Mouse (Mus musculus) brown adipose tissue, adult 24 weeks (tissue): ENCODE results near the gene Mab21l1. TPM values are rescaled to one million over a fixed set of nuclear protein-coding genes. Genes with fewer than 3 reads are reported as not detected.

Experiments used
- H3K27ac ChIP-seq: fragments of 200-500 bp; replicated peaks from 2 replicates; pipeline ENCODE4 v1.5.1; 2012; ENCODE audit warnings: low read depth, mild to moderate bottlenecking, low read length
- H3K4me1 ChIP-seq: fragments of 200-500 bp; 2 replicates; pipeline ENCODE4 v1.6.1; 2012; ENCODE audit warnings: low read length, mixed read lengths; ENCODE audit not compliant: control insufficient read depth, insufficient read depth, insufficient read length
- H3K4me3 ChIP-seq: fragments of 200-500 bp; 2 replicates; pipeline ENCODE4 v1.5.1; 2012; ENCODE audit warnings: low read depth, mild to moderate bottlenecking, low read length, moderate library complexity; ENCODE audit not compliant: insufficient read depth
- polyA plus RNA-seq: library from polyadenylated mRNA; stranded (reverse); fragments of >200 nt; gene quantifications from 2 replicates; pipeline ENCODE4 v1.2.4, GENCODE M21; 2012; ENCODE audit not compliant: missing spikeins, insufficient read depth, insufficient read length

The Mab21l1 gene
- polyA plus RNA-seq, 1 experiment = not detected

DNA sequence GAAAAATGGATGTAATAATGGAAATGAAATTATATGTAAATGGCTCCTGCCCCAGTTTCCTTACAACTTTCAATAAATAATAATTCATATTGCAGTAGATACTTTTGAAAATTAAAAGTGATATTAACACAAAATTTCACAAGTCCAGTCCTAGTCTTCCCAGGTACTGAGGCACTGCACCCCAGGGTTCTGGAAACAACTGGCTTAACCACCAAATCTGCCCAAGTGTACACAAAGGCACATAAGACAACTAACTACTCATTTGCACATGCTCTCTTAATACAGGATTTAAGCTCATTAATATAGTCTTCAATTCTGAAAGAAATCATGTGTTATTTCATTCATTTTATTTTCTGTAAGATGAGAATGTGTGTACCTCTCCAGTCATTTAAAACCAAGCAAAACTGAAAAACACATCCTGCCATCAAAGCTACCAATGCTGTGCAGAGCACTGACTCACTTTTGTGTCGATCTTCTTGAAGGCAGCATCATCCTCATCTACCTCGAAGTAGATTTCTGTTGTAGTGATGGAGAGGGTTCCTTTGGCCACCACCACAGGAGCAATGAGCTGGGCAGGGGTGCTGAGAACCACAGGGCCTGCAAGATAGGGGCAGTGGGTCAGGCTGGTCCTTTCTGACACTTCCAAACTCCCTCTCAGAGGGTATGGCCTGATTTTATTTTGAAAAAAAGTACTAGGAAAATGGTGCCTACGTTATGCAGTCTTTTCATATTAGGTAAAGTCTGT, 3.8 kb downstream of the Mab21l1 start:
- no peaks in the 10 kb centered on the region for H3K4me1 ChIP-seq
- no peak overlapping the region; the same call in 1 of the 2 replicates for H3K4me3 ChIP-seq
- no peak overlapping the region for H3K27ac ChIP-seq

- Histone ChIP-seq H3K27ac (no peak overlapping the region), H3K4me3 (peak overlapping the region; percentile 58), H3K4me1 (no peaks in the 10 kb centered on the region)
These were observed 4.7 kb downstream of the Mab21l1 start for GRCm38 (mm10) chr3:55786835-55787486.

DNA sequence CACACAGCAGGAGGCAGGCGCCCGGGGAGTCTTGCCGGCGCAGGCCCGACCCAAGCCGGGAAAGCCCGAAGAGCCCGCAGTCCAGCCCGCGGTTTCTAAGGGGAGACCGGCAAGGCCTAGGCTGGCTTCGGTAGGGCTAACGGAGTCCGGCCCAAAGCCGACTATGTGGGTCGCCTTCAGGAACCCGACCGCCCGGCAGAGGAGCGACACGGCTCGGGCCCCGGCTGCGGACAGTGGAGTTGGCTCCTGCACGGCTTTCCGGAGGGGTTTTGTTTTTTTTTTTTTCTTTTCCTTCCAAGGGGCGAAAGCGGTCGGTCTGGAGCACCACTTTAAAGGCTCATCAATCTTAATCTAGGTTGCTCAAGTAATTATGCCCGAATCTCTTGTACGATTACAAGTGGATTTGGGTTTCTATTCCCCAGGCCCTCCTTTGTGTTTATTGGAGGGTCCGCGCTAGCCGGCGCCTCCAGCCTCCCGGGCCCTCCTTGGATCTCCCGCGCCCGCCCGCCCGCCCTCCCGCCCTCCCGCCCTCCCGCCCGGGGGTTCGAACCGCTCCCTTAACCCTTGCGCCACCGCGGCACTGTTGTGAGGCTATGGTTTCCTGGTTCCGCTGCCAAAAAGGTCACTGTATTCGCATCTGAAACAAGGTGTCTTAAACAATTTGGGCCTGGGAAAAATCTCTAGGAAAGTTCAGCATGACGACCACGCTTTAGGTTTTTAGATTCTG, 5.3 kb downstream of the Mab21l1 start:
- Histone ChIP-seq H3K4me1 (no peaks in the 10 kb centered on the region), H3K4me3 (peak overlapping the region; percentile 58), H3K27ac (no peak overlapping the region; the same call in 1 of the 2 replicates)

GRCm38 (mm10) chr3:55788214-55788586, 5.9 kb downstream of the Mab21l1 start:
- Histone ChIP-seq H3K27ac (no peak overlapping the region), H3K4me1 (no peaks in the 10 kb centered on the region), H3K4me3 (peak overlapping the region; percentile 58)

DNA sequence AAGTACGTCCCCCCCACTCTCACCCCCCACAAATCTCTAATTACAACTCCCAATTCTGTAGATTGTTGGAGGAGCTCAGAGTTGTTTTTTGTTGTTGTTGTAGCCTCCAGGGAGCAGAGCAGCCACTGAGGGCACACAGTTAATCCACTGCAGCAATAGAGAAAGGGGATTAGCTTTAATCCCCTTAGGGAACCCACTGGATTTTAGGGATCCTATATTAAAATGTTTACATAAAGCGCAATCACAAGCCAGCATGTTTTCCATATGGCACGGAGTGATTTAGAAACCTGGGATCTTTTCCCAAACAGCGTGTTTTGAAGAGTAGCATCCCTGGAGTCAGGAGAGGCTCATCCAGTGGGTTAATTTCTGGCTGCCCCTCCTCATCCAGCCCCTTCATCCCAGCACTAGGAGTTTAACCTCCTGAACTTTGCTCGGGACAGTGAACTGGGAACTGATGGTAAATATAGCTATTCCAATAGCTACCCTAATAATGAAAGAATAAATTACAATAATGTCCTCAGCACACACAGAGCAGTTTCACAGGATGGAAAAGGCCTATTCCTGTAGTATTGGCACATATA, 6.4 kb downstream of the Mab21l1 start:
- no peak overlapping the region for H3K4me3 ChIP-seq
- no peak overlapping the region for H3K27ac ChIP-seq
- H3K4me1 ChIP-seq = peaks cover under 1% of the 10 kb centered on the region; the same call in 1 of the 2 replicates

DNA sequence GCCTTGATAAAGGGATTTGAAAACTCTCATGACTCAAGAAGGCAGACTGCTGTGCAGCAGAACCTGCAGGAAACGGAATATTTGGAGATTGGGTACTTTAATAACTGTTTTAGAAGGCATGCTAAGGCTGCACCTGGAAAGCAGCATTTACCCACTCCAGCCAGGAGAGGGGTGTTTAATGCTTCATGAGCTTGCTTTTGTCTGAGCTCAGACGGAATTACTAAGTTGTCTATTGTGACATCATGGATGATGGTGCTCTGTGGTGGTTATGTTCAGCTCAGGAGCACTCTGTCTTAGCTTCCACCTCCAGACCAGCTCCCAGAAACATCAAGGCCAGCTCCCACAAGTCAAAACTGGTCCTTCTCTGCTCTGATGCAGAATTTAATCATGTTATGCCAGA, 7.5 kb downstream of the Mab21l1 start:
- Histone ChIP-seq H3K27ac (no peak overlapping the region), H3K4me3 (no peak overlapping the region), H3K4me1 (peaks cover 5% of the 10 kb centered on the region)

GRCm38 (mm10) chr3:55790609-55791008, 8.3 kb downstream of the Mab21l1 start:
- H3K4me1 ChIP-seq = peaks cover 5% of the 10 kb centered on the region

GRCm38 (mm10) chr3:55792251-55792650, 9.9 kb downstream of the Mab21l1 start:
- Histone ChIP-seq H3K4me3 (no peak overlapping the region), H3K27ac (no peak overlapping the region)

More at GRCm38 (mm10) chr3:55790609-55791008, 8.3 kb downstream of the Mab21l1 start:
- no peak overlapping the region for H3K27ac ChIP-seq
- no peak overlapping the region for H3K4me3 ChIP-seq

GRCm38 (mm10) chr3:55793842-55794575, 11.7 kb downstream of the Mab21l1 start:
- no peak overlapping the region for H3K27ac ChIP-seq
- no peak overlapping the region for H3K4me3 ChIP-seq
- peaks cover 5% of the 10 kb centered on the region for H3K4me1 ChIP-seq

More at GRCm38 (mm10) chr3:55792251-55792650, 9.9 kb downstream of the Mab21l1 start:
- peaks cover 5% of the 10 kb centered on the region for H3K4me1 ChIP-seq

DNA sequence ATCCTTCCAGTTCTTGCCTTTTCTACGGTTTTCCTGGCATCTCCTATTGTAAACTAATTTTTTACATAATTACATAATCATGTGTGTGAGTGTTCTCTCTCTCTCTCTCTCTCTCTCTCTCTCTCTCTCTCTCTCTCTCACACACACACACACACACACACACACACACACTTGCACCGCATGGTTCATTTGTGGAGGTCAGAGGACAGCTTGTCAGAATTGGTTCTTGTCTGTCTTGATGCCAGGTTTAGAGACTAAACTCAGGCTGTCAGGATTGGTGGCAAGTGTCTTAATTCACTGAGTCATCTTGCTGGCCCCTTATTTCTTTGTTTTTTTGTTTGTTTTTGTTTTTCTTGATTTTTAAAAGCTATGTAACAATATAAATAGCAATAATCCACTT, 12.5 kb downstream of the Mab21l1 start:
- Histone ChIP-seq H3K4me3 (no peak overlapping the region), H3K27ac (no peak overlapping the region), H3K4me1 (peaks cover 5% of the 10 kb centered on the region)

- Histone ChIP-seq H3K27ac (no peak overlapping the region), H3K4me1 (peaks cover 3% of the 10 kb centered on the region)
These were observed 32.8 kb downstream of the Mab21l1 start for GRCm38 (mm10) chr3:55814993-55815625.

DNA sequence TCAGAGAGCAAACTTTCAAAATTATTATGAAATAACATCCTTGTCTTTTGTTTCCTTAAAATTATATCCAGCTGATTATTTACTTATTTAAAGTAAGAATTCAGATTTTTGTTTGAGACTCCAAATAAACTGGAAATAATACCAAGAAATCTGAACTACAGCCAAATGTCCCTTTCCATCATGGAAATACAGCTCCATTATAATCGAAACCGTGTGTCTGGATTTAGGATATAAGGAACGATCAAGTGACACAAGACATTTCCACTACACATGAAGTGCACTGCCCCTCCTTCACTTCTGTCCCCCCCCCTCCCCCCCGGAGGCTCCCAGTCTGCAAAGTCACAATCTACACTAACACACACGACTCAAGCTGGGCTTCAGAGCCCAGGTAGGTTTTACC, 33.8 kb downstream of the Mab21l1 start:
- H3K4me3 ChIP-seq = no peak overlapping the region

More at GRCm38 (mm10) chr3:55814993-55815625, 32.8 kb downstream of the Mab21l1 start:
- H3K4me3 ChIP-seq = no peak overlapping the region

DNA sequence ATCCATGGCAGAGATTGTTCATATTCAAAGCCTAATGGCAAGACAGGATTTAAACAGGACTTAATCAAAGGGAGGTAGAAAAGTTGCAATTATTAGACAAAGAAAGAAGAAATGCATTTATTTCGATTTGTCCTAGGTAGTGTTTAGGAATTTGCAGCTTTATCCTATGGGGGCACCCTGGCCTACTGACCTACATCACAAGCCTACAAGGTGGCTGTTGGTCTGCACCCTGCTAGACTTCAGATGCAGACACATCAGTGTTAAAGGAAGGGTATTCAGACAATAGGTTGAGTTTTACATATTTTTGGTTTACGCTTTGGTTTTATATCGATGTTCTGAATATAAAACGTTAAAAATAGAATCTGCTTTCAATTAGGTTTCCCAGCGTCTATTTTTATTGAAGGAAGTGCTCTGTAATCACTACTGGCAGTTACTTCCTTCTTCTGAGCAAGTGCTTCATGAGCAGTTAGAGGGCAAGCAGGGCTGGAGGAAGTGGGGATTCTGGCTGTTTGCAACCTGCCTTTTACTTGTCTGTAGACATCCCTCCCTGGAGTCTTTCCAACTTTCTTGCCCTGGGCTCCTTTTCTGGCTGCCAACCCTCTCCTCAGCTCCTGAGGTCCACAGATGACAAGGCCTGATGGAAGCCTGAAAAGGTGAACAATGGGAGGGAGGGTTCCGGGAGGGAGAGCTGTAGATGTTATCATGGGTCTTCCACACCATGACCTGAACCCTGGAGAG, 34.5 kb downstream of the Mab21l1 start:
- Histone ChIP-seq H3K27ac (no peak overlapping the region), H3K4me1 (peaks cover 3% of the 10 kb centered on the region), H3K4me3 (no peak overlapping the region)

More for the DNA sequence above, 33.8 kb downstream of the Mab21l1 start:
- Histone ChIP-seq H3K4me1 (peaks cover 3% of the 10 kb centered on the region), H3K27ac (no peak overlapping the region)
